Mouse (Mus musculus) heart, embryonic 15.5 days (tissue): ENCODE measurements at regions not wholly inside any gene's neighbourhood (a gene's known extent, or its start where the extent isn't known, plus 50 kb on each side); places are given as distances from the start of the nearest gene placed in this dataset.

Source experiments
- ATAC-seq: fragments of 200-750 bp; cut with Nextera tagmentation; replicated peaks from 2 replicates; pipeline ENCODE4 v1.8.0; 2017; ENCODE audit warnings: low read depth, moderate TSS enrichment; ENCODE audit not compliant: insufficient number of reproducible peaks, insufficient read depth, low FRiP score
- H3K27ac ChIP-seq: fragments of 300-500 bp; sonication (generic); 2 replicates; pipeline ENCODE4 v1.5.1; 2015; ENCODE audit warnings: mild to moderate bottlenecking, inconsistent platforms
- H3K27me3 ChIP-seq: fragments of 300-500 bp; sonication (generic); 2 replicates; pipeline ENCODE4 v1.6.1; 2015; ENCODE audit warnings: inconsistent platforms
- H3K36me3 ChIP-seq: fragments of 300-500 bp; sonication (generic); 2 replicates; pipeline ENCODE4 v1.6.1; 2015; ENCODE audit warnings: mild to moderate bottlenecking, inconsistent platforms
- H3K4me1 ChIP-seq: fragments of 300-500 bp; sonication (generic); replicated peaks from 2 replicates; pipeline ENCODE4 v1.6.1; 2015; ENCODE audit warnings: inconsistent platforms
- H3K4me2 ChIP-seq: fragments of 300-500 bp; sonication (generic); 2 replicates; pipeline ENCODE4 v1.6.1; 2015; ENCODE audit warnings: inconsistent platforms, mild to moderate bottlenecking, moderate library complexity
- H3K4me3 ChIP-seq: fragments of 300-500 bp; sonication (generic); 2 replicates; pipeline ENCODE4 v1.5.1; 2015; ENCODE audit warnings: mild to moderate bottlenecking, inconsistent platforms
- H3K9ac ChIP-seq: fragments of 300-500 bp; sonication (generic); 2 replicates; pipeline ENCODE4 v1.6.1; 2015; ENCODE audit warnings: mild to moderate bottlenecking, inconsistent platforms
- H3K9me3 ChIP-seq: fragments of 300-500 bp; sonication (generic); replicated peaks from 2 replicates; pipeline ENCODE4 v1.6.1; 2016; ENCODE audit warnings: inconsistent platforms
- WGBS: fragments of 180-500 bp; shearing (Covaris S2); methylation state at CpG from one replicate; pipeline ENCODE4 v1.1.7; 2015; ENCODE audit warnings: mixed read lengths; 5-methylcytosine and 5-hydroxymethylcytosine counted together

DNA sequence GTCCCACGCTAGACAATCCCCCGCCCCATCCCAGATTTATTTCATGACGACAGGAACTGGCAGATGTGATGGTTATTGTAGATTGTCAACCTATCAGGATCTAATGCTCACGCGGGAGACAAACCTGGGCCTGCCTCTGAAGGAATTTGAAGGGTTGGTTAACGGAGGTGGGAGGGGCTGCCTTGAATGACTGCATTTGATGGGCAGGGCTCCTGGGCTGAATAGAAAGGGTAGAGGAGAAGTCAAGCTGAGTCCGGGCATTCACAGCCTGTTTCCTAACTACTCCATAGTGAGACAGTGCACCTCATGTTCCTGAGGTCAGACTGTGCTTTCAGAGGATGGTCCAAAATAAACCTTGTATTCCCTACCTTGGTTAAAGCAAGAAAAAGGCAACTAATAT, 259.1 kb downstream of the Cryba4 start:
- H3K27me3 ChIP-seq, result peaks cover 14% of the 10 kb centered on the region; the same call in 1 of the 2 replicates
- no peaks in the 10 kb centered on the region for H3K36me3 ChIP-seq
- H3K9ac ChIP-seq, result no peak overlapping the region
- H3K9me3 ChIP-seq, result no peaks in the 10 kb centered on the region
- H3K4me1 ChIP-seq, result no peaks in the 10 kb centered on the region
- no peak overlapping the region for H3K27ac ChIP-seq
- 53% methylated on average over 7 of the region's 7 CpGs for WGBS
- no peak overlapping the region for H3K4me3 ChIP-seq
- H3K4me2 ChIP-seq, result no peak overlapping the region
- ATAC-seq, result no peak

DNA sequence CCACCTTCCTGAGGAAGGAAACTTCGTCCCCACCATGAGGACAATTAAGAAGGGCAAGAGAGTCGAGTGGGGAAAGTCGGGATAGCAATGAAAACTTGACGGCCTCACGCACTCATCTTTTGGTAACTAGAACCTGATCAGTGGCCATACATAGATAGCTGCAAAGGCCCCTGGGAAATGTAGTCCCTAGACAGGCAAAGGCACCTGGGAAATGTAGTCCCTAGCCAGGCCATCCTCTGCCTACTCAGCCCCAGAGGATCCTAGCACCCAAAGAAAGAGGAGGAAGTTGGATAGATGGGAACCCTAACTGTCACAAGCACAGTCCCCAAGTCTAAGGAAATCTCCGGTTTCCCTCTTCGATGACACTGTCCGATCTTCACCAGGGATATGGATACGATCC, 258.4 kb downstream of the Cryba4 start:
- no peaks in the 10 kb centered on the region for H3K9me3 ChIP-seq
- no peaks in the 10 kb centered on the region for H3K4me1 ChIP-seq
- no peak overlapping the region for H3K4me2 ChIP-seq
- no peak for ATAC-seq
- H3K36me3 ChIP-seq, result no peaks in the 10 kb centered on the region
- no peak overlapping the region for H3K27ac ChIP-seq
- H3K27me3 ChIP-seq, result peaks cover 14% of the 10 kb centered on the region; the same call in 1 of the 2 replicates
- H3K9ac ChIP-seq, result no peak overlapping the region
- H3K4me3 ChIP-seq, result no peak overlapping the region
- WGBS, result 66% methylated on average over 9 of the region's 9 CpGs

DNA sequence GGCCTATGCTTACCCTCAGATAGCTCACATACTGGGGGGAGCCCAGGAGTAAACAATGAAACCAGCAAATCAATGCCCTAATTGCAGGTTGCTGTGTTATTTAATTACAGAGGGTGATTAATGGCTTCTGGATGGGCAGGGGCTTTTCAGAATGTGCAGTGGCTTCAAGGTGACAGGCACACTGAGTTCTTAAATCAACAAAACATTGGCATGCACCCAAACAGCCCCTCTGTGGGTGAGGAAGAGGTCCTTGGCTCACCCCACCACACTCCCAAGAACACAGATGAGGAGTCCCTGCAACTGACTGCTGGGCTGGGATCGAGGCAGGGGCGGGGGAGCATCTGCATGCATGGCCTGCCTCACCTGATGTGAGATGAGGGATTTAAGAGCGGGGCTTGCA, 255.5 kb downstream of the Cryba4 start:
- Histone ChIP-seq H3K4me1 (no peaks in the 10 kb centered on the region), H3K9ac (no peak overlapping the region), H3K4me3 (no peak overlapping the region), H3K36me3 (no peaks in the 10 kb centered on the region), H3K4me2 (no peak overlapping the region), H3K27me3 (peaks cover 22% of the 10 kb centered on the region), H3K9me3 (no peaks in the 10 kb centered on the region), H3K27ac (no peak overlapping the region)
- 60% methylated on average over 3 of the region's 3 CpGs for WGBS
- ATAC-seq, result no peak

DNA sequence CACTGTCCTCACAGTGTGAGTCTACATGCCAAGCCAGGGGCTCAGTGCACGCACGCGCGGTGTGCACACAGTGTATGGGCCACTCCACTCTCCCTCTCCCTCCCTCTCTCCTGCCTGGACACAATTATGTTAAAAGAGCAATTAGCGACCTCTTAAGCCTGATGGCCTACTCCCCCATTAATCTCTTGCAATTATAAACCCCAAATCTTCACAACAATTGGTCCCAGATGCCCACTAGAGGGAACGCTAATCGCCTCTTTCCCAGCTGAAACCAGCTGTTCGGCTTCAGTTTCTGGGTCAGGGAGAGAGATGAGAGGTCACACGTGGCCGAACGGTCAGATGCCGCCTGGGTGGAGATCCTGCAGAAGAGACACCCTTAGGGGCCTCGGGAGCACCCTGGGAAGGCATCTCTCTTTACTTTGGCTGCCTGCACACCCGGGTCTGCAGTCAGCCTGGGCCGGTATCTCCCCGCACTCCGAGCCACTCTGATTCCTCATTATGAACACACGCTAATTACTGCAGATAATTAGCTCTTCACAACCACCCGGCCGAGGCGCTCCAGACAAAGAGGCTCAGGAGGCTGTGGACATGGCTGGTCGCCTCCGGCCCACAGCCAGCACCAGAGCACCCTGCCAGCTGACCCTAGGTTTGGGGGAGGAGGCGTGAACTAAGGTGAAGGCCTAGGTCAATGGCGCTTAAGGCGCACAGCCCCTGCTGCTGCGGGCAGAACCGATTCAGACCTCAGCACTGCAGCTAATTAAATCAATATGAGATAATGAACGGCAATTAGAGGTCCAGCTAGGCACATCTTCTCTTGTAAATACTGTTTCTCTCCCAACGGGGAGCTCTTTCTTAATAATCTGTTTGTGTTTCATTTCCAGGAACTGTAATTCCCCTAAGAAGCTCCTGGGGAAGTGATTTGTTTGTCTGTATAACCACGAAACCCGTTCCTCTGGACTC, 250.3 kb downstream of the Cryba4 start:
- Histone ChIP-seq H3K27me3 (peaks cover 26% of the 10 kb centered on the region), H3K9me3 (0 out of 2 replicates have a peak, but pooled peaks cover 3% of the 10 kb centered on the region), H3K4me3 (no peak overlapping the region), H3K36me3 (no peaks in the 10 kb centered on the region), H3K27ac (no peak overlapping the region), H3K4me2 (no peak overlapping the region), H3K9ac (no peak overlapping the region), H3K4me1 (no peaks in the 10 kb centered on the region)
- 26% methylated on average over 32 of the region's 32 CpGs for WGBS
- no peak for ATAC-seq

DNA sequence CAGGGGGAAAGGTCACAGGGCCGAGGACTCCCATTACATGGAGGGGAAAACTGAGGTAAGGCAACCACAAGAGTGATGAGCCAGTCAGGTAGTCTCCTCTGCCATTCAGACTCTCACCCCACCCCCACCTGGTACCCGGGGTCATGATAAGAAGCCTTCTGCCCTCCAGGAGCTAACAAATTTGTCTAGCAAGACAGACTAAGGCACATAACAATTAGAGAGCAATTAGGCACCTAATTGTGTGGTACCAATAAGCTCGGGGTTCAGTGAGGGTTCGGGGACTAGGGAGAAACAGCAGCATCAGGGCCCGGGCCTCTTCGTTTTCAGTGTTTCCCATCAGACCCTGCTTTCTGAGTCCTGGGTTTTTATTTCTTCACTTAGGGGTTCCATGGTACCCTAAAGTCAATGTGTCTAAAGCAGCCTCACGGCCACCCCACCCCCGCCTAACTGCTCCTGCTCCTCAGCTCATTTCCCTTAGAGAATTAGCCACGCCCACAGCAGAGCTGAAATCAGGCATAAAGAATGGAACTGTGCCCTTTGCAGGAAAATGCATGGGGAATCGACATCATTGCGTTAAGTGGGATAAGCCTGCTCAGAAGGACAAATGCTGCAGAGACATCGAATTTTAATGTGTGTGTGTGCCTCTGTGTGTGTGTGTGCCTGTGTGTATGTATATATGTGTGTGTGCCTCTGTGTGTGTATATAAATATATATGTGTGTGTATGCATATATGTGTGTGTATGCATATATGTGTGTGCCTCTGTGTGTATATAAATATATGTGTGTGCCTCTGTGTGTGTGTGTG, 249.3 kb downstream of the Cryba4 start:
- Histone ChIP-seq H3K4me1 (no peaks in the 10 kb centered on the region), H3K27me3 (peaks cover 26% of the 10 kb centered on the region), H3K9ac (no peak overlapping the region), H3K4me2 (no peak overlapping the region), H3K27ac (no peak overlapping the region), H3K36me3 (no peaks in the 10 kb centered on the region), H3K9me3 (0 out of 2 replicates have a peak, but pooled peaks cover 3% of the 10 kb centered on the region), H3K4me3 (no peak overlapping the region)
- ATAC-seq, result no peak
- WGBS, result 62% methylated on average over 12 of the region's 12 CpGs

DNA sequence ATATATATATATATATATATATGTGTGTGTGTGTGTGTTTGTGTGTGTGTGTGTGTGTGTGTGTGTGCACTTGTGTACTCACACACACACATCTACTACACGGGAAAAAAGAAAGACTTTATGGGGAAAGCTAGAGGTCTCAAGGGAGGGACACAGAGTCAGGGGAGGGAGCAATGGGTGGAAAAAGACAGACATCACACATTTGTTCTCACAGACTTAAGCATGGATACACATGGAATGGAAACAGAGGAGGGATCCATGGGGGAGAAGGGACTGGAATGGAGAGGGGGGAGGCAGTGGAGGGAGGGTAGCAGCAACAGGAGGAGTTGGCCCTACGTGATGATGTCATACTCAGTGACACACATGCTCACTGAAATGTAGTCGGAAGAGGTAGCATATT, 248.3 kb downstream of the Cryba4 start:
- 62% methylated on average over 3 of the region's 3 CpGs for WGBS
- no peak overlapping the region for H3K4me3 ChIP-seq
- no peak for ATAC-seq
- H3K27me3 ChIP-seq, result peaks cover 26% of the 10 kb centered on the region
- H3K4me1 ChIP-seq, result no peaks in the 10 kb centered on the region
- 0 out of 2 replicates have a peak, but pooled peaks cover 3% of the 10 kb centered on the region for H3K9me3 ChIP-seq
- no peak overlapping the region for H3K27ac ChIP-seq
- no peak overlapping the region for H3K4me2 ChIP-seq
- H3K36me3 ChIP-seq, result no peaks in the 10 kb centered on the region
- no peak overlapping the region for H3K9ac ChIP-seq

DNA sequence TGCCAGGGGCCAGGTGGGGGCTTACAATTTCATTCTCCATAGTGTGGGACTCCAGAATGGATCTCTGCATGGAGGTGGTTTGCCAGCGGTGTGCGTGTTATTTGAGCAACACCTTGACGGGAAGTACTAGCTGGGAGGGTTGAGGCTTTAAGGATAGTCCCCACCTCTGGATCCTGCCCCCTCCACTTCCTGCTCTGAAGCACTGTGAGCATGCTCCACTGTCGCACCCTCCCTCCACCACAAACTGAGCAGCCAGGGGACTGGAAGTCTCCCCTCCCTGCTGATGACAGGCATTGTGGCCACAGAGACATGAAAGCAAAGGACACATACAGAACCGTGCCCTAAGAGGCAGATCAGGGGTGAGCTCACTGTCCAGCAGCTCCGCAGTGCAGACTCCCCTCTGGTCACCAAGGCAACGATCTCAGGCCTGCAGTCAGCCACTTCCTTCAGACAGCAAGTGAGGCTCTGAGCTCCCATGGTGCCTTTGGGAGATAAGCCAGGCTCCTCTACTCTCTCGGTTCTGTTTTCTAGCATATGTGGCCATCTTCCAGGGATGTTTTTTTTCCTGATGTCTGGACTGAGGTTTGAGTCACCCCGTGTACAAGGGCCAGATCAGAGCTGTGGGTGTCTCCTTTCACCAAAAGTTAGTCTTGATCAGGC, 239.7 kb downstream of the Cryba4 start:
- 16% methylated on average over 9 of the region's 9 CpGs for WGBS
- H3K27ac ChIP-seq, result peak overlapping the region; percentile 44
- peak; percentile 77 for ATAC-seq
- H3K27me3 ChIP-seq, result peaks cover 10% of the 10 kb centered on the region; the same call in 1 of the 2 replicates
- no peaks in the 10 kb centered on the region for H3K9me3 ChIP-seq
- H3K4me1 ChIP-seq, result peaks cover 3% of the 10 kb centered on the region; the same call in 1 of the 2 replicates
- no peak overlapping the region for H3K4me3 ChIP-seq
- H3K4me2 ChIP-seq, result no peak overlapping the region
- H3K36me3 ChIP-seq, result no peaks in the 10 kb centered on the region
- H3K9ac ChIP-seq, result no peak overlapping the region

DNA sequence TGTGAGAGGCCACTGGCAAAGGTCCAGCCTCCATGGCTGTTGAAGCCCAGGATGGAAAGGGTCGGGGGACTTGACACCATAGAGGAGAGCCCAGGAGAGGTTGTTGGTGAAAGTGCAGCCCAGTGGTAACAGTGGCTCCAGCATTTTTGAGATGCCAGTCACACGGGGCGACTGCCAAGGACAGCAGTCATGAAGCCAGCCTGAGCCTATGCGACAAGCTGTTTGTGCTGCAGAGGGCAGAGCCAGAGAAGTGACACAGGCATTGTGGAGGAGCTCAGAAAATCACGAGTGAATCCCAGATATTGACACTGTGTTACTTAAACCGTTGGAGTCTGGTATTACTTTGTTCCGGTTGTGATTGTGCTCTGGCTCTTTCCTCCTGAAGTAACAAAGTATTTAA, 233.4 kb downstream of the Cryba4 start:
- WGBS, result 50% methylated on average over 7 of the region's 7 CpGs
- no peak for ATAC-seq
- H3K9me3 ChIP-seq, result no peaks in the 10 kb centered on the region

DNA sequence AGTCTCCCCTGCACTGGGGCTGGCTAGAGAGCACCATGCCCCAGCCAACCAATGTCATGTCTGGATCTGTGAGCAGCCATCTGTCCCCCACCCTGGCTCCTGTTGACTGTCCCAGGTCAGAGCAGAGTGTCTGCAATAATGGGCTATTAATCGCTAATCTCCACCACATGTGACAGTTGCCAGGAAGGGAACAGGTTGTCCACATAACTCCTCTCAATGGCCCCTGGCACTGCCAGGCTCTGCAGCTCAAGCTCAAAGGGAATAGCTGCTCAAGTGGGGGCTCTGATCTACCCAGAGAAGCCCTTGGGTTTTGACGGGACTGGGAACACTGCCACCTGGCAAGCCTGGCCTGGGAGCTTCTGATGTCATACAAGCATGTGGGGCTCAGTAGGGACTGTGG, 231.4 kb downstream of the Cryba4 start:
- H3K9ac ChIP-seq, result no peak overlapping the region
- no peaks in the 10 kb centered on the region for H3K4me1 ChIP-seq
- H3K36me3 ChIP-seq, result no peaks in the 10 kb centered on the region
- H3K27ac ChIP-seq, result no peak overlapping the region
- H3K27me3 ChIP-seq, result peaks cover 8% of the 10 kb centered on the region; the same call in 1 of the 2 replicates
- H3K9me3 ChIP-seq, result no peaks in the 10 kb centered on the region
- WGBS, result 71% methylated on average over 2 of the region's 2 CpGs
- no peak overlapping the region for H3K4me2 ChIP-seq
- no peak for ATAC-seq
- H3K4me3 ChIP-seq, result no peak overlapping the region

More for the DNA sequence above, 233.4 kb downstream of the Cryba4 start:
- Histone ChIP-seq H3K36me3 (no peaks in the 10 kb centered on the region), H3K27me3 (peaks cover 9% of the 10 kb centered on the region; the same call in 1 of the 2 replicates), H3K4me1 (no peaks in the 10 kb centered on the region), H3K4me2 (no peak overlapping the region), H3K4me3 (no peak overlapping the region), H3K9ac (no peak overlapping the region), H3K27ac (no peak overlapping the region)

DNA sequence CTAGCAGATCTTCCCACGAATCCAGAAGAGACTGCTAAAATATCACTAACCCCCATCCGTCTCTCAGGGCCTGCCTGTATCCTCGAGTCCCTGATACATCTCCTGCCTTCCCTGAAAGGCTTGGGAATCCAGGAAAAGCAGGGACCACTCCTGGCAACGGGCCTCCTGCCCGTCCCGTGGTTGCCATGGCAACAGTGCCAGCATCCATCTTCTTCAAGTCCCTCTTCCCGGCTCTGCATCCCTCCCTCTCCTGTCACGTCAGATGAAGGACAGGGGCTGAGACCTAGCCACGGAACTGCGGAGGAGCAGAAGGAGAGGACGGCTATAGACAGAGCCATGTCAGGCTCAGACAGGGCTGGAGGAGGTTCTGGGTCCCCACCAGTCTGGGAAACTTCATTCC, 222.4 kb downstream of the Cryba4 start:
- H3K4me3 ChIP-seq, result no peak overlapping the region
- peaks cover 8% of the 10 kb centered on the region for H3K27me3 ChIP-seq
- no peak overlapping the region for H3K4me2 ChIP-seq
- H3K36me3 ChIP-seq, result no peaks in the 10 kb centered on the region
- 48% methylated on average over 11 of the region's 11 CpGs for WGBS
- H3K4me1 ChIP-seq, result no peaks in the 10 kb centered on the region
- no peak for ATAC-seq
- no peak overlapping the region for H3K9ac ChIP-seq
- H3K9me3 ChIP-seq, result no peaks in the 10 kb centered on the region
- no peak overlapping the region for H3K27ac ChIP-seq

DNA sequence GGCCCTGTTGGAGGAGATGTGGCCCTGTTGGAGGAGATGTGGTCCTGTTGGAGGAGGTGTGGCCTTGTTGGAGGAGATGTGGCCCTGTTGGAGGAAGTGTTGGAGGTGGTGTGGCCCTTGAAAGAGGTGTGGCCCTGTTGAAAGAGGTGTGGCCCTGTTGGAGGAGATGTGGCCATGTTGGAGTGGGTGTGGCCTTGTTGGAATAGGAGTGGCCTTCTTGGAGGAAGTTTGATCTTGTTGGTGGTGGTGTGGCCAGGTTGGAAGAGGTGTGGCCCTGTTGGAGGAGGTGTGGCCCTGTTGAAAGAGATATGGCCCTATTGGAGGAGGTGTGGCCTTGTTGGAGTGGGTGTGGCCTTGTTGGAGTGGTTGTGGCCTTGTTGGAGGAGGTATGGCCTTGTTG, 220.3 kb downstream of the Cryba4 start:
- Histone ChIP-seq H3K9ac (no peak overlapping the region), H3K4me2 (no peak overlapping the region), H3K4me1 (no peaks in the 10 kb centered on the region), H3K27me3 (peaks cover 8% of the 10 kb centered on the region), H3K36me3 (no peaks in the 10 kb centered on the region), H3K4me3 (no peak overlapping the region), H3K9me3 (no peaks in the 10 kb centered on the region), H3K27ac (no peak overlapping the region)
- no peak for ATAC-seq
